Mouse (Mus musculus) kidney, adult 8-10 months (tissue): Measurements from ENCODE around the gene Nr1i3.

ENCODE experiments used
- DNase-seq, 2 experiments: peaks; one replicate each; pipeline ENCODE4 v3.0.0; 2022

The Nr1i3 gene

GRCm38 (mm10) chr1:171232800-171233730 lies 19.3 kb downstream of the Nr1i3 start:
- DNase-seq, result no peak

- no peak for DNase-seq
Measured at GRCm38 (mm10) chr1:171234126-171234525, 20.4 kb downstream of the Nr1i3 start, which contains the start of gene Fcer1g. Fcer1g (minus strand) TSS chr1:171234365.

- no peak for DNase-seq
Measured at GRCm38 (mm10) chr1:171234538-171234937, 20.8 kb downstream of the Nr1i3 start.

- no peak for DNase-seq
Measured at GRCm38 (mm10) chr1:171235791-171236190, 22.0 kb downstream of the Nr1i3 start.

GRCm38 (mm10) chr1:171237438-171237837 lies 23.7 kb downstream of the Nr1i3 start:
- no peak for DNase-seq

- peak in 1 of 2 experiments; percentile 69 for DNase-seq
Measured at GRCm38 (mm10) chr1:171238463-171238862, 24.7 kb downstream of the Nr1i3 start.

GRCm38 (mm10) chr1:171239992-171240744 lies 26.4 kb downstream of the Nr1i3 start:
- DNase-seq, result peak in 1 of 2 experiments; percentile 40

- no peak for DNase-seq
Measured at GRCm38 (mm10) chr1:171240911-171241310, 27.1 kb downstream of the Nr1i3 start.

- DNase-seq, result peak in 1 of 2 experiments; percentile 43
Measured at GRCm38 (mm10) chr1:171241952-171242351, 28.2 kb downstream of the Nr1i3 start.

GRCm38 (mm10) chr1:171245353-171245752 lies 31.6 kb downstream of the Nr1i3 start:
- no peak for DNase-seq

- DNase-seq, result peak; percentile 97 to 98
Measured at GRCm38 (mm10) chr1:171246709-171247452, 33.1 kb downstream of the Nr1i3 start.

GRCm38 (mm10) chr1:171247453-171247841 lies 33.7 kb downstream of the Nr1i3 start:
- no peak for DNase-seq

GRCm38 (mm10) chr1:171247916-171248315 lies 34.1 kb downstream of the Nr1i3 start:
- no peak for DNase-seq

GRCm38 (mm10) chr1:171248386-171249226 lies 34.8 kb downstream of the Nr1i3 start:
- DNase-seq, result no peak

- no peak for DNase-seq
Measured at GRCm38 (mm10) chr1:171249913-171250600, 36.3 kb downstream of the Nr1i3 start, which contains the start of gene Adamts4. Adamts4 (plus strand) TSS chr1:171250421.

- no peak for DNase-seq
Measured at GRCm38 (mm10) chr1:171250680-171251593, 37.2 kb downstream of the Nr1i3 start, which contains the start of gene Ndufs2. Ndufs2 (minus strand) TSS chr1:171251388.

GRCm38 (mm10) chr1:171251594-171252324 lies 38.0 kb downstream of the Nr1i3 start:
- no peak for DNase-seq

GRCm38 (mm10) chr1:171252415-171252814 lies 38.6 kb downstream of the Nr1i3 start:
- no peak for DNase-seq
